Mouse (Mus musculus): ENCODE data around the gene Dus2.

DNA sequence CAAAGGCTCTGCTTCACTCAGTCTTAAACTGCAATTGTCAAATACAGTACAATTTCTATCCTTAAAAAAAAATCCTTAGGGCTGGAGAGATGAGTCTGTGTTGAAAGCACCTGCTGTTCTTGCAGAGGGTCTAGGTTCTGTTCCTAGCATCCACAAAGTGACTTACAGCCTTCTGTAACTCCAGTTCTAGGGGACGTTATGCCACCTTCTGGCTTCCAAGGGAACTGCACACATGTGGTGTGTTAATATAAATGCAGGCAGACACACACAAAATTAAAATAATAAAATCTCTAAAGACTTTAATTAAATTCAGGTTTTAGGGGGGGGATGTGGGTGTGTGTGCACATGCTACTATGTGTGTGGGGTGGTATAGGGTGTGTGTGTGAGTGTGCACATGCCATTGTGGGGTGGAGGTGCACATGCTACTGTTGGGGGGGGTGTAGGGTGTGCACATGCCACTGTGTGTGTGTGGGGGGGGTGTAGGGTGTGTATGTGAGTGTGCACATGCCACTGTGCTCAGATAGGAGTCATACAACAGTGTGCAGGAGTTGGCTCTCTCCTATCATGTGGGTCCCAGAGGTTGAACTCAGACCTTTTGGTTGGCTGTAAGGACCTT lies 86.4 kb downstream of the Dus2 start:
- TF ChIP-seq POLR2A (IDR thresholded peaks at IDR 0.05; ENCODE audit: insufficient read depth, low read depth, low read length) (no peak), CTCF (IDR thresholded peaks at IDR 0.05) (peak; percentile 35), EP300 (IDR thresholded peaks at IDR 0.05; ENCODE audit: insufficient read depth, low read depth, low read length) (no peak)
